Mouse (Mus musculus): ENCODE results near the gene Frmd4a. TPM values are rescaled to one million over a fixed set of nuclear protein-coding genes. Genes with fewer than 3 reads are reported as not detected.

Frmd4a gene
- total RNA-seq, 1 experiment = 9.3 TPM

DNA sequence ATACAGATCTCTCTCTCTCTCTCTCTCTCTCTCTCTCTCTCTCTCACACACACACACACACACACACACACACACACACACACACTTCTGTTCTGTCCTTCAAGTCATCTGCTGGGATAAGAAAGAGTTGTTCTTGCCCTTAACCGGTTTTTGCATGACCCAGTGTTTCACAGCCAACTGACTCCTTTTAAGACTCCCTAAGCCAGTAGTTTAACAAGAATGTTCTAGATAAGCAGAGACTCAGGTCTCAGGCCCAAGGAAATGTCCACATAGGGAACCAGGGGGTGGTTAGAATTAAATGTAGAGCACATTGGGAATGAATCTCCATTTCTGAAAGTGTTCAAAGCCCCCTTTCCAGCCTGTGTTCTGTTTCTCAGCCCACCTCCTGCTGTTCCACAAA is 329.4 kb downstream of the Frmd4a start:
- DNase-seq (ENCODE audit: low read depth, low spot score) = no peak
- H3K36me3 ChIP-seq (ENCODE audit: control insufficient read depth, insufficient read depth, low read length, poor library complexity, severe bottlenecking) = no peaks in the 10 kb centered on the region
- no peak overlapping the region for H3K27ac ChIP-seq (ENCODE audit: insufficient read depth, low read depth, low read length, poor library complexity, severe bottlenecking)
- no peak for TF ChIP-seq HCFC1 (IDR thresholded peaks at IDR 0.05; ENCODE audit: borderline replicate concordance, insufficient read depth, low read length)
- no peak for TF ChIP-seq ZC3H11A (IDR thresholded peaks at IDR 0.05; ENCODE audit: borderline replicate concordance, low read depth, low read length)
- TF ChIP-seq ZNF384 (IDR thresholded peaks at IDR 0.05; ENCODE audit: low read depth, low read length) = no peak
- TF ChIP-seq CHD2 (IDR thresholded peaks at IDR 0.05; ENCODE audit: low read depth, low read length) = no peak
- TF ChIP-seq MAFK (IDR thresholded peaks at IDR 0.05; ENCODE audit: insufficient read depth, low read depth, low read length) = no peak
- H3K9me3 ChIP-seq (ENCODE audit: control insufficient read depth, insufficient read depth, low read depth, low read length) = no peaks in the 10 kb centered on the region
- no peak overlapping the region for H3K9ac ChIP-seq (ENCODE audit: insufficient read depth, low read depth, low read length, poor library complexity, severe bottlenecking)
- in situ Hi-C loops (cut with MboI; ENCODE audit: low sequenced_read_pairs in 2 of 2, unreplicated experiment in 2 of 2) = no loop called here
- H3K4me3 ChIP-seq (ENCODE audit: insufficient read depth in 1 of 2, low read depth in 1 of 2, low read length in 2 of 2, poor library complexity in 1 of 2, severe bottlenecking in 1 of 2) = no peak overlapping the region
- H3K4me1 ChIP-seq (ENCODE audit: control insufficient read depth in 2 of 2, insufficient read depth in 2 of 2, low read length in 2 of 2, poor library complexity in 1 of 2) = no peaks in the 10 kb centered on the region

DNA sequence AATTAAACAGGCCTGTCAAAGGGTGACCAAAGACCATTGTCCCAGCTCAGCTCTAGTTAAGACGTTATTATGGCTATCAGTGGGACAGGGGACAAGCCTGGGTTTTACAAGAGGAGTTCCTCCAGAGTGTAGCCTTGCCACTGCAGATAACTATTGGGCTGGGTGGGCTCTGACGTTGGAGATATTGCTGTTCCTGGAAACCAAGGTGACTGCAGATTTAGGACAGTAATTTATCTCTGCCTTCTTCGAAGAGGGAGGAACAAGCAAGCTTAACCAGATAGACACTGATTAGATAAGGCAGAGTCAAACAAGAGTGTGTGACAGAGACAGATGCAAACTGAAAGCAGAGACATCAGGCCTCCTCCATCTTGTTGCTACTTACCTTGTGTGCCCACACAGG is 330.3 kb downstream of the Frmd4a start:
- TF ChIP-seq ZNF384 (IDR thresholded peaks at IDR 0.05; ENCODE audit: low read depth, low read length) = no peak
- TF ChIP-seq ZC3H11A (IDR thresholded peaks at IDR 0.05; ENCODE audit: borderline replicate concordance, low read depth, low read length) = no peak
- no peak for TF ChIP-seq MAFK (IDR thresholded peaks at IDR 0.05; ENCODE audit: insufficient read depth, low read depth, low read length)
- no peak for TF ChIP-seq HCFC1 (IDR thresholded peaks at IDR 0.05; ENCODE audit: borderline replicate concordance, insufficient read depth, low read length)
- TF ChIP-seq CHD2 (IDR thresholded peaks at IDR 0.05; ENCODE audit: low read depth, low read length) = no peak
- Histone ChIP-seq H3K9ac (ENCODE audit: insufficient read depth, low read depth, low read length, poor library complexity, severe bottlenecking) (no peak overlapping the region), H3K4me1 (ENCODE audit: control insufficient read depth in 2 of 2, insufficient read depth in 2 of 2, low read length in 2 of 2, poor library complexity in 1 of 2) (no peaks in the 10 kb centered on the region), H3K4me3 (ENCODE audit: insufficient read depth in 1 of 2, low read depth in 1 of 2, low read length in 2 of 2, poor library complexity in 1 of 2, severe bottlenecking in 1 of 2) (no peak overlapping the region), H3K36me3 (ENCODE audit: control insufficient read depth, insufficient read depth, low read length, poor library complexity, severe bottlenecking) (no peaks in the 10 kb centered on the region), H3K9me3 (ENCODE audit: control insufficient read depth, insufficient read depth, low read depth, low read length) (no peaks in the 10 kb centered on the region), H3K27ac (ENCODE audit: insufficient read depth, low read depth, low read length, poor library complexity, severe bottlenecking) (no peak overlapping the region)
- no peak for DNase-seq (ENCODE audit: low read depth, low spot score)
- in situ Hi-C loops (cut with MboI; ENCODE audit: low sequenced_read_pairs in 2 of 2, unreplicated experiment in 2 of 2) = no loop called here

DNA sequence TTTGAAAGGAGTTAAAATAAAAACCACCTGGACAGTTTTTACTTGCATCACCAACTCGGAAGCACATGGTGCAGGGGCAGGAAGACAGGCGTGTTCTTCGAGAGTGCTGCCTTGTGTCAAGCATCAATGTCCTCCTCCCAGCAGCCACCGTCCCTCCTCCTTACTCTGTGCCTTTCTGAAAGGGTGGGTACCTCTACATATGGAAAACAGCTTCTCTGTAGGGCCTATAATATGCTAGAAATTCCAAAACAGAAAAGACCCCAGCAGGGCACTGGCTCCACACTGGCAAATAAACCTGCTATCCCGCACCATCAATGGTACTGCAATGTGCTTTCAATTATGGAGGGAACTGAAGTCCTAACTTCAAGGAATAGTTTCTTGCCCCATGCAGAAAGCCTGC is 331.0 kb downstream of the Frmd4a start:
- TF ChIP-seq CHD2 (IDR thresholded peaks at IDR 0.05; ENCODE audit: low read depth, low read length) (no peak), MAFK (IDR thresholded peaks at IDR 0.05; ENCODE audit: insufficient read depth, low read depth, low read length) (no peak), ZC3H11A (IDR thresholded peaks at IDR 0.05; ENCODE audit: borderline replicate concordance, low read depth, low read length) (no peak), ZNF384 (IDR thresholded peaks at IDR 0.05; ENCODE audit: low read depth, low read length) (no peak), HCFC1 (IDR thresholded peaks at IDR 0.05; ENCODE audit: borderline replicate concordance, insufficient read depth, low read length) (no peak)
- Histone ChIP-seq H3K4me3 (ENCODE audit: insufficient read depth in 1 of 2, low read depth in 1 of 2, low read length in 2 of 2, poor library complexity in 1 of 2, severe bottlenecking in 1 of 2) (no peak overlapping the region), H3K9me3 (ENCODE audit: control insufficient read depth, insufficient read depth, low read depth, low read length) (no peaks in the 10 kb centered on the region), H3K27ac (ENCODE audit: insufficient read depth, low read depth, low read length, poor library complexity, severe bottlenecking) (no peak overlapping the region), H3K9ac (ENCODE audit: insufficient read depth, low read depth, low read length, poor library complexity, severe bottlenecking) (no peak overlapping the region), H3K4me1 (ENCODE audit: control insufficient read depth in 2 of 2, insufficient read depth in 2 of 2, low read length in 2 of 2, poor library complexity in 1 of 2) (no peaks in the 10 kb centered on the region), H3K36me3 (ENCODE audit: control insufficient read depth, insufficient read depth, low read length, poor library complexity, severe bottlenecking) (no peaks in the 10 kb centered on the region)
- no peak for DNase-seq (ENCODE audit: low read depth, low spot score)
- in situ Hi-C loops (cut with MboI; ENCODE audit: low sequenced_read_pairs in 2 of 2, unreplicated experiment in 2 of 2) = no loop called here

DNA sequence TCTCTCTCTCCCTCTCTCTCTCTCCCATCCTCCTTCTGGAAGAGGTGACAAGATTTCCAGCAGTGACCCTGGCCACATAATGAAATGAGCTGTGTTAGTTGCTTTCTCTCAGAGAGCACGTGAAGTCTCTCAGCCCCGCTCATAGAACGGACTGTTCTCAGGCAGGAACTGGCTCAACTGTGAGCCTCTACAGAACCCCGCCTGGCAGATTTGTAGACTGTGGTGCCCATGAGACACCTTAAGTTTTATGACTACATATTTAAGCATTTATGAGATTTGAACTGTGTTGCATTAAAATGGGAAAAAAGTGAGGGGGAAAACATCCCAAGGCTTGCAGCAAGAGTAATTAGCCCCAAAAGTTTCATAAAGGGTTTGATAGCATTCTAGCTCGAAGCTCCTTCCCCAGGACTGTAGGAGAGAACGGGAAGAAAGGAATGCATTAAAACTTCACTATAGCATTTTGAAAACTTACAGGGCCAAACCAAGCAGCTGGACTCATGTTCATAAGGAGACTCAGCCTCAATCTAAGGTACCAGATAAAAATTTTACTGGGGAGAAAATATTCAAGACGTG is 339.4 kb downstream of the Frmd4a start:
- H3K9me3 ChIP-seq (ENCODE audit: control insufficient read depth, insufficient read depth, low read depth, low read length) = no peaks in the 10 kb centered on the region
- no peaks in the 10 kb centered on the region for H3K36me3 ChIP-seq (ENCODE audit: control insufficient read depth, insufficient read depth, low read length, poor library complexity, severe bottlenecking)
- no peak overlapping the region for H3K27ac ChIP-seq (ENCODE audit: insufficient read depth, low read depth, low read length, poor library complexity, severe bottlenecking)
- H3K4me1 ChIP-seq (ENCODE audit: control insufficient read depth in 2 of 2, insufficient read depth in 2 of 2, low read length in 2 of 2, poor library complexity in 1 of 2) = no peaks in the 10 kb centered on the region
- no peak for DNase-seq (ENCODE audit: low read depth, low spot score)
- H3K9ac ChIP-seq (ENCODE audit: insufficient read depth, low read depth, low read length, poor library complexity, severe bottlenecking) = no peak overlapping the region
- H3K4me3 ChIP-seq (ENCODE audit: insufficient read depth in 1 of 2, low read depth in 1 of 2, low read length in 2 of 2, poor library complexity in 1 of 2, severe bottlenecking in 1 of 2) = no peak overlapping the region
- TF ChIP-seq ZC3H11A (IDR thresholded peaks at IDR 0.05; ENCODE audit: borderline replicate concordance, low read depth, low read length) (no peak), ZNF384 (IDR thresholded peaks at IDR 0.05; ENCODE audit: low read depth, low read length) (no peak), MAFK (IDR thresholded peaks at IDR 0.05; ENCODE audit: insufficient read depth, low read depth, low read length) (no peak), CHD2 (IDR thresholded peaks at IDR 0.05; ENCODE audit: low read depth, low read length) (no peak), HCFC1 (IDR thresholded peaks at IDR 0.05; ENCODE audit: borderline replicate concordance, insufficient read depth, low read length) (no peak)
- in situ Hi-C loops (cut with MboI; ENCODE audit: low sequenced_read_pairs in 2 of 2, unreplicated experiment in 2 of 2) = no loop called here

Measured in ES-E14 (cell line).